Mouse (Mus musculus) heart, embryonic 14.5 days (tissue): ENCODE data around the gene Gm43552. TPM values are rescaled to one million over a fixed set of nuclear protein-coding genes. Genes with fewer than 3 reads are reported as not detected.

ENCODE experiments used
- ATAC-seq: fragments of 200-750 bp; cut with Nextera tagmentation; 2 replicates; pipeline ENCODE4 v1.8.0; 2017; ENCODE audit warnings: low read depth, moderate TSS enrichment; ENCODE audit not compliant: insufficient number of reproducible peaks, insufficient read depth, low FRiP score
- H3K27ac ChIP-seq, 2 experiments: fragments of 200-500 bp in 1 of 2; fragments of 300-500 bp in 1 of 2; sonication (generic) in 1 of 2; replicated peaks in 1 of 2; 2 replicates each; pipeline ENCODE4 v1.5.1; 2012 to 2014; ENCODE audit warnings: low read depth in 2 of 2, low read length in 2 of 2, control low read depth in 1 of 2, mild to moderate bottlenecking in 1 of 2, mixed read lengths in 1 of 2; ENCODE audit not compliant: control insufficient read depth in 1 of 2, insufficient read depth in 1 of 2
- H3K27me3 ChIP-seq: fragments of 300-500 bp; sonication (generic); 2 replicates; pipeline ENCODE4 v1.6.1; 2014; ENCODE audit warnings: mild to moderate bottlenecking, low read length, control low read depth; ENCODE audit not compliant: control insufficient read depth, insufficient read depth
- H3K36me3 ChIP-seq: fragments of 300-500 bp; sonication (generic); 2 replicates; pipeline ENCODE4 v1.6.1; 2014; ENCODE audit warnings: mild to moderate bottlenecking, control low read depth, low read length, mixed read lengths; ENCODE audit not compliant: control insufficient read depth, insufficient read depth
- H3K4me1 ChIP-seq, 2 experiments: fragments of 200-500 bp in 1 of 2; fragments of 300-500 bp in 1 of 2; sonication (generic) in 1 of 2; 2 replicates each; pipeline ENCODE4 v1.6.1; 2012 to 2014; ENCODE audit warnings: low read length in 2 of 2, control low read depth in 1 of 2, mixed read lengths in 1 of 2; ENCODE audit not compliant: control insufficient read depth in 2 of 2, insufficient read depth in 2 of 2
- H3K4me2 ChIP-seq: fragments of 300-500 bp; sonication (generic); 2 replicates; pipeline ENCODE4 v1.6.1; 2014; ENCODE audit warnings: mild to moderate bottlenecking, low read length
- H3K4me3 ChIP-seq, 2 experiments: fragments of 200-500 bp in 1 of 2; fragments of 300-500 bp in 1 of 2; sonication (generic) in 1 of 2; 2 replicates each; pipeline ENCODE4 v1.5.1; 2012 to 2014; ENCODE audit warnings: low read length in 2 of 2, mild to moderate bottlenecking in 2 of 2, control low read depth in 1 of 2, low read depth in 1 of 2, moderate library complexity in 1 of 2; ENCODE audit not compliant: control insufficient read depth in 1 of 2, insufficient read depth in 1 of 2
- H3K9ac ChIP-seq: fragments of 300-500 bp; sonication (generic); 2 replicates; pipeline ENCODE4 v1.6.1; 2014; ENCODE audit warnings: mild to moderate bottlenecking, low read length
- H3K9me3 ChIP-seq: fragments of 300-500 bp; sonication (generic); 2 replicates; pipeline ENCODE4 v1.6.1; 2016; ENCODE audit warnings: low read length, control low read depth; ENCODE audit not compliant: control insufficient read depth
- WGBS: fragments of 180-500 bp; shearing (Covaris S2); extraction: QIAGEN DNeasy Blood & Tissue Kit; methylation state at CpG from one replicate; pipeline ENCODE4 v1.1.7; 2014; 5-methylcytosine and 5-hydroxymethylcytosine counted together
- polyA plus RNA-seq: library from polyadenylated mRNA; unstranded; fragments of >200 nt; fragmentation: Nextera tagmentation; extraction: Ambion mirVana; gene quantifications from 2 replicates; pipeline ENCODE4 v1.2.1, GENCODE M21; 2014

The Gm43552 gene
- not detected in 2 replicates for polyA plus RNA-seq

GRCm38 (mm10) chr5:65492716-65493531 lies at the start of gene Gm43552:
Gene Gm43552, minus strand, starts transcription at chr5:65492833.
- peak within 1 kb of the TSS; percentile 78 for H3K4me2 ChIP-seq
- H3K27ac ChIP-seq = peak within 1 kb of the TSS; percentile 78 to 99
- H3K36me3 ChIP-seq = peaks cover 9% of the 10 kb centered on the region; the same call in 1 of the 2 replicates
- H3K9me3 ChIP-seq = no peaks in the 10 kb centered on the region
- peak; percentile 97 for ATAC-seq
- peak within 1 kb of the TSS; percentile 78 to 98 for H3K4me3 ChIP-seq
- peaks cover 6 to 37% of the 10 kb centered on the region in 2 experiments for H3K4me1 ChIP-seq
- no peaks in the 10 kb centered on the region for H3K27me3 ChIP-seq
- H3K9ac ChIP-seq = peak within 1 kb of the TSS; percentile 99
- WGBS = under 1% methylated on average over 65 of the region's 69 CpGs

GRCm38 (mm10) chr5:65541889-65542288 lies 49.3 kb upstream of the Gm43552 start:
- no peaks in the 10 kb centered on the region for H3K9me3 ChIP-seq
- H3K9ac ChIP-seq = no peak overlapping the region
- ATAC-seq = no peak
- no peak overlapping the region for H3K27ac ChIP-seq
- WGBS = 89% methylated on average over 3 of the region's 3 CpGs
- H3K4me2 ChIP-seq = no peak overlapping the region
- no peak overlapping the region for H3K4me3 ChIP-seq
- no peaks in the 10 kb centered on the region for H3K27me3 ChIP-seq
- peaks cover 6% of the 10 kb centered on the region; the same call in 1 of the 2 replicates for H3K36me3 ChIP-seq
- peaks cover 2 to 11% of the 10 kb centered on the region in 2 experiments for H3K4me1 ChIP-seq

- WGBS = 92% methylated on average over 3 of the region's 3 CpGs
- Histone ChIP-seq H3K27ac (no peak overlapping the region), H3K36me3 (peaks cover 6% of the 10 kb centered on the region; the same call in 1 of the 2 replicates), H3K9me3 (no peaks in the 10 kb centered on the region), H3K9ac (no peak overlapping the region), H3K4me1 (peaks cover 2 to 17% of the 10 kb centered on the region in 2 experiments), H3K27me3 (no peaks in the 10 kb centered on the region), H3K4me2 (peak overlapping the region; percentile 79), H3K4me3 (peak overlapping the region in 1 of 2 experiments; percentile 21; a peak in 1 of 4 replicates)
- ATAC-seq = no peak
Observed at GRCm38 (mm10) chr5:65539786-65540185, 47.2 kb upstream of the Gm43552 start.

GRCm38 (mm10) chr5:65538829-65539228 lies 46.2 kb upstream of the Gm43552 start:
- H3K4me1 ChIP-seq = peaks cover 2 to 17% of the 10 kb centered on the region in 2 experiments
- H3K4me3 ChIP-seq = peak overlapping the region in 1 of 2 experiments; percentile 27; a peak in 2 of 4 replicates
- peaks cover 6% of the 10 kb centered on the region; the same call in 1 of the 2 replicates for H3K36me3 ChIP-seq
- no peaks in the 10 kb centered on the region for H3K27me3 ChIP-seq
- H3K27ac ChIP-seq = no peak overlapping the region
- no peak for ATAC-seq
- no peaks in the 10 kb centered on the region for H3K9me3 ChIP-seq
- H3K9ac ChIP-seq = peak overlapping the region; percentile 64
- 44% methylated on average over 4 of the region's 4 CpGs for WGBS
- peak overlapping the region; percentile 79 for H3K4me2 ChIP-seq

- peak overlapping the region; percentile 81 to 83 for H3K4me3 ChIP-seq
- no peak for ATAC-seq
- peak overlapping the region; percentile 90 for H3K9ac ChIP-seq
- peak overlapping the region; percentile 96 to 98 for H3K27ac ChIP-seq
- 0% methylated on average over 4 of the region's 4 CpGs for WGBS
- peaks cover 2 to 17% of the 10 kb centered on the region in 2 experiments for H3K4me1 ChIP-seq
- H3K4me2 ChIP-seq = peak overlapping the region; percentile 79
- H3K9me3 ChIP-seq = no peaks in the 10 kb centered on the region
- no peaks in the 10 kb centered on the region for H3K27me3 ChIP-seq
- H3K36me3 ChIP-seq = no peaks in the 10 kb centered on the region
Observed at GRCm38 (mm10) chr5:65538121-65538520, 45.5 kb upstream of the Gm43552 start.

- peak; percentile 62 for ATAC-seq
- no peaks in the 10 kb centered on the region for H3K36me3 ChIP-seq
- no peaks in the 10 kb centered on the region for H3K9me3 ChIP-seq
- H3K27ac ChIP-seq = peak overlapping the region; percentile 96 to 98
- WGBS = under 1% methylated on average over 48 of the region's 59 CpGs
- H3K9ac ChIP-seq = peak overlapping the region; percentile 90
- peaks cover 2 to 17% of the 10 kb centered on the region in 2 experiments for H3K4me1 ChIP-seq
- peak overlapping the region; percentile 79 for H3K4me2 ChIP-seq
- no peaks in the 10 kb centered on the region for H3K27me3 ChIP-seq
- H3K4me3 ChIP-seq = peak overlapping the region; percentile 81 to 83
Observed at GRCm38 (mm10) chr5:65537420-65538071, 44.9 kb upstream of the Gm43552 start.

GRCm38 (mm10) chr5:65536751-65537419 lies 44.3 kb upstream of the Gm43552 start, which contains the start of the genes Smim14 and Ube2k:
Gene Smim14, minus strand, starts transcription at chr5:65537184.
Gene Ube2k, plus strand, starts transcription at chr5:65537233.
- peak within 1 kb of the TSS; percentile 90 for H3K9ac ChIP-seq
- H3K9me3 ChIP-seq = no peaks in the 10 kb centered on the region
- peaks cover 2 to 17% of the 10 kb centered on the region in 2 experiments for H3K4me1 ChIP-seq
- no peaks in the 10 kb centered on the region for H3K36me3 ChIP-seq
- peak; percentile 99 for ATAC-seq
- peak within 1 kb of the TSS; percentile 81 to 83 for H3K4me3 ChIP-seq
- H3K4me2 ChIP-seq = peak within 1 kb of the TSS; percentile 79
- WGBS = under 1% methylated on average over 66 of the region's 66 CpGs
- peak within 1 kb of the TSS; percentile 96 to 98 for H3K27ac ChIP-seq
- no peaks in the 10 kb centered on the region for H3K27me3 ChIP-seq
